Mouse (Mus musculus) neural tube, embryonic 13.5 days (tissue): ENCODE results near the gene Wnt2b. TPM values are rescaled to one million over a fixed set of nuclear protein-coding genes. Genes with fewer than 3 reads are reported as not detected.

ENCODE experiments used
- ATAC-seq: fragments of 200-750 bp; cut with Nextera tagmentation; 2 replicates; pipeline ENCODE4 v1.8.0; 2017; ENCODE audit warnings: low read depth, mild to moderate bottlenecking, moderate TSS enrichment, moderate library complexity
- H3K27ac ChIP-seq: fragments of 300-500 bp; sonication (generic); replicated peaks from 2 replicates; pipeline ENCODE4 v1.5.1; 2015; ENCODE audit warnings: moderate library complexity, mild to moderate bottlenecking, inconsistent platforms
- H3K27me3 ChIP-seq: fragments of 300-500 bp; sonication (generic); 2 replicates; pipeline ENCODE4 v1.6.1; 2015; ENCODE audit warnings: mild to moderate bottlenecking, inconsistent platforms
- H3K36me3 ChIP-seq: fragments of 300-500 bp; sonication (generic); 2 replicates; pipeline ENCODE4 v1.6.1; 2015; ENCODE audit warnings: mild to moderate bottlenecking, inconsistent platforms
- H3K4me1 ChIP-seq: fragments of 300-500 bp; sonication (generic); replicated peaks from 2 replicates; pipeline ENCODE4 v1.6.1; 2015; ENCODE audit warnings: inconsistent platforms
- H3K4me2 ChIP-seq: fragments of 300-500 bp; sonication (generic); 2 replicates; pipeline ENCODE4 v1.6.1; 2015; ENCODE audit warnings: inconsistent platforms, mild to moderate bottlenecking, moderate library complexity
- H3K4me3 ChIP-seq: fragments of 300-500 bp; sonication (generic); 2 replicates; pipeline ENCODE4 v1.5.1; 2015; ENCODE audit warnings: mild to moderate bottlenecking, inconsistent platforms
- H3K9ac ChIP-seq: fragments of 300-500 bp; sonication (generic); 2 replicates; pipeline ENCODE4 v1.6.1; 2015; ENCODE audit warnings: moderate library complexity, mild to moderate bottlenecking, inconsistent platforms
- H3K9me3 ChIP-seq: fragments of 300-500 bp; sonication (generic); 2 replicates; pipeline ENCODE4 v1.6.1; 2016; ENCODE audit warnings: inconsistent platforms
- WGBS: fragments of 180-500 bp; shearing (Covaris S2); methylation state at CpG from one replicate; pipeline ENCODE4 v1.1.7; 2015; 5-methylcytosine and 5-hydroxymethylcytosine counted together
- polyA plus RNA-seq: library from polyadenylated mRNA; unstranded; fragments of >200 nt; fragmentation: Nextera tagmentation; extraction: Ambion mirVana; gene quantifications from 2 replicates; pipeline ENCODE4 v1.2.1, GENCODE M21; 2015

The Wnt2b gene
- polyA plus RNA-seq, 1 experiment from 2014 or later: 0.47 TPM

- H3K36me3 ChIP-seq: no peaks in the 10 kb centered on the region
- H3K4me2 ChIP-seq: peak overlapping the region; percentile 65
- 2% methylated on average over 23 of the region's 31 CpGs for WGBS
- peak; percentile 12; the same call in 1 of the 2 replicates for ATAC-seq
- H3K27me3 ChIP-seq: peaks cover 92% of the 10 kb centered on the region
- H3K4me3 ChIP-seq: peak overlapping the region; percentile 57
- H3K9me3 ChIP-seq: no peaks in the 10 kb centered on the region
- 0 out of 2 replicates have a peak overlapping the region, but pooled peaks have one; percentile 65 for H3K9ac ChIP-seq
- H3K4me1 ChIP-seq: peaks cover 27% of the 10 kb centered on the region
- no peak overlapping the region for H3K27ac ChIP-seq
Measured at GRCm38 (mm10) chr3:104962141-104962611, 455 bp upstream of the Wnt2b start.

- H3K27me3 ChIP-seq: peaks cover 78% of the 10 kb centered on the region
- no peak overlapping the region for H3K27ac ChIP-seq
- no peaks in the 10 kb centered on the region for H3K9me3 ChIP-seq
- H3K36me3 ChIP-seq: peaks cover 2% of the 10 kb centered on the region; the same call in 1 of the 2 replicates
- H3K4me3 ChIP-seq: peak overlapping the region; percentile 57
- no peak overlapping the region for H3K9ac ChIP-seq
- 14% methylated on average over 19 of the region's 19 CpGs for WGBS
- H3K4me1 ChIP-seq: peaks cover 27% of the 10 kb centered on the region
- ATAC-seq: no peak
- peak overlapping the region; percentile 65; the same call in 1 of the 2 replicates for H3K4me2 ChIP-seq
Measured at GRCm38 (mm10) chr3:104960026-104961000, 1.4 kb downstream of the Wnt2b start.

GRCm38 (mm10) chr3:104956131-104956581 lies 5.6 kb downstream of the Wnt2b start:
- Histone ChIP-seq H3K4me3 (no peak overlapping the region), H3K9me3 (no peaks in the 10 kb centered on the region), H3K27ac (no peak overlapping the region), H3K4me2 (no peak overlapping the region), H3K4me1 (peaks cover 5% of the 10 kb centered on the region), H3K36me3 (peaks cover 37% of the 10 kb centered on the region), H3K9ac (no peak overlapping the region), H3K27me3 (peaks cover 37% of the 10 kb centered on the region)
- 89% methylated on average over 6 of the region's 6 CpGs for WGBS
- no peak for ATAC-seq

- Histone ChIP-seq H3K36me3 (peaks cover 49% of the 10 kb centered on the region), H3K27me3 (peaks cover 21% of the 10 kb centered on the region), H3K27ac (no peak overlapping the region), H3K4me3 (no peak overlapping the region), H3K4me2 (no peak overlapping the region), H3K9me3 (no peaks in the 10 kb centered on the region), H3K9ac (no peak overlapping the region), H3K4me1 (no peaks in the 10 kb centered on the region)
- 95% methylated on average over 15 of the region's 15 CpGs for WGBS
- ATAC-seq: no peak
Measured at GRCm38 (mm10) chr3:104954551-104954950, 7.2 kb downstream of the Wnt2b start.

- peaks cover 49% of the 10 kb centered on the region for H3K36me3 ChIP-seq
- WGBS: 91% methylated on average over 3 of the region's 3 CpGs
- ATAC-seq: no peak
- no peak overlapping the region for H3K4me3 ChIP-seq
- no peak overlapping the region for H3K9ac ChIP-seq
- H3K4me2 ChIP-seq: no peak overlapping the region
- H3K27ac ChIP-seq: no peak overlapping the region
- no peaks in the 10 kb centered on the region for H3K4me1 ChIP-seq
- peaks cover 17% of the 10 kb centered on the region for H3K27me3 ChIP-seq
- H3K9me3 ChIP-seq: no peaks in the 10 kb centered on the region
Measured at GRCm38 (mm10) chr3:104954137-104954536, 7.6 kb downstream of the Wnt2b start.

- Histone ChIP-seq H3K4me3 (no peak overlapping the region), H3K4me1 (no peaks in the 10 kb centered on the region), H3K4me2 (no peak overlapping the region), H3K27ac (no peak overlapping the region), H3K27me3 (peaks cover 6% of the 10 kb centered on the region), H3K9ac (no peak overlapping the region), H3K9me3 (no peaks in the 10 kb centered on the region), H3K36me3 (peaks cover 49% of the 10 kb centered on the region)
- WGBS: 93% methylated on average over 22 of the region's 23 CpGs
- ATAC-seq: no peak
Measured at GRCm38 (mm10) chr3:104952891-104953670, 8.6 kb downstream of the Wnt2b start.

- no peak overlapping the region for H3K27ac ChIP-seq
- 96% methylated on average over 12 of the region's 12 CpGs for WGBS
- H3K4me1 ChIP-seq: no peaks in the 10 kb centered on the region
- no peaks in the 10 kb centered on the region for H3K9me3 ChIP-seq
- no peak overlapping the region for H3K4me3 ChIP-seq
- no peak overlapping the region for H3K4me2 ChIP-seq
- no peak for ATAC-seq
- peaks cover 70% of the 10 kb centered on the region for H3K36me3 ChIP-seq
- H3K27me3 ChIP-seq: no peaks in the 10 kb centered on the region
- H3K9ac ChIP-seq: no peak overlapping the region
Measured at GRCm38 (mm10) chr3:104950926-104951325, 10.8 kb downstream of the Wnt2b start.

- 85% methylated on average over 9 of the region's 9 CpGs for WGBS
- H3K4me2 ChIP-seq: no peak overlapping the region
- H3K27ac ChIP-seq: no peak overlapping the region
- ATAC-seq: no peak
- H3K36me3 ChIP-seq: peaks cover 26% of the 10 kb centered on the region
- H3K9ac ChIP-seq: no peak overlapping the region
- no peak overlapping the region for H3K4me3 ChIP-seq
- H3K9me3 ChIP-seq: no peaks in the 10 kb centered on the region
- H3K4me1 ChIP-seq: peaks cover 10% of the 10 kb centered on the region
- H3K27me3 ChIP-seq: no peaks in the 10 kb centered on the region
Measured at GRCm38 (mm10) chr3:104944894-104945293, 16.8 kb downstream of the Wnt2b start.

- H3K36me3 ChIP-seq: peaks cover 35% of the 10 kb centered on the region
Measured at GRCm38 (mm10) chr3:104943333-104943732, 18.4 kb downstream of the Wnt2b start.

GRCm38 (mm10) chr3:104942682-104943081 lies 19.0 kb downstream of the Wnt2b start:
- no peak overlapping the region for H3K4me3 ChIP-seq
- ATAC-seq: no peak
- H3K4me2 ChIP-seq: no peak overlapping the region
- no peak overlapping the region for H3K27ac ChIP-seq
- no peaks in the 10 kb centered on the region for H3K9me3 ChIP-seq
- H3K27me3 ChIP-seq: no peaks in the 10 kb centered on the region
- WGBS: 61% methylated on average over 5 of the region's 5 CpGs
- no peak overlapping the region for H3K9ac ChIP-seq
- peaks cover 10% of the 10 kb centered on the region for H3K4me1 ChIP-seq
- H3K36me3 ChIP-seq: peaks cover 31% of the 10 kb centered on the region

More at GRCm38 (mm10) chr3:104943333-104943732, 18.4 kb downstream of the Wnt2b start:
- Histone ChIP-seq H3K4me2 (no peak overlapping the region), H3K9ac (no peak overlapping the region), H3K9me3 (no peaks in the 10 kb centered on the region), H3K4me1 (peaks cover 10% of the 10 kb centered on the region), H3K27ac (peak overlapping the region; percentile 18; the same call in 1 of the 2 replicates), H3K4me3 (no peak overlapping the region), H3K27me3 (no peaks in the 10 kb centered on the region)
- WGBS: 41% methylated on average over 8 of the region's 8 CpGs
- ATAC-seq: no peak

GRCm38 (mm10) chr3:104940691-104941090 lies 21.0 kb downstream of the Wnt2b start:
- WGBS: 55% methylated on average over 6 of the region's 6 CpGs
- Histone ChIP-seq H3K9ac (no peak overlapping the region), H3K27me3 (no peaks in the 10 kb centered on the region), H3K4me1 (peaks cover 10% of the 10 kb centered on the region), H3K4me2 (no peak overlapping the region), H3K27ac (no peak overlapping the region), H3K36me3 (peaks cover 19% of the 10 kb centered on the region), H3K9me3 (no peaks in the 10 kb centered on the region), H3K4me3 (no peak overlapping the region)
- ATAC-seq: no peak

- Histone ChIP-seq H3K4me2 (no peak overlapping the region), H3K9me3 (no peaks in the 10 kb centered on the region), H3K9ac (no peak overlapping the region), H3K27ac (no peak overlapping the region), H3K36me3 (peaks cover 32% of the 10 kb centered on the region), H3K4me3 (no peak overlapping the region), H3K4me1 (peaks cover 9% of the 10 kb centered on the region), H3K27me3 (no peaks in the 10 kb centered on the region)
- ATAC-seq: no peak
- WGBS: 48% methylated on average over 4 of the region's 4 CpGs
Measured at GRCm38 (mm10) chr3:104938327-104938726, 23.4 kb downstream of the Wnt2b start.
